Mouse (Mus musculus) midbrain, embryonic 16.5 days (tissue): ENCODE results near the gene Usp24. TPM values are rescaled to one million over a fixed set of nuclear protein-coding genes. Genes with fewer than 3 reads are reported as not detected.
"Not testable (repeated sequence)": the region's sequence is repeated elsewhere in the genome, so short reads cannot be mapped to it uniquely, and the experiment has no call there.

Source experiments
- ATAC-seq: fragments of 200-750 bp; cut with Nextera tagmentation; 2 replicates; pipeline ENCODE4 v1.8.0; 2017; ENCODE audit warnings: moderate TSS enrichment
- H3K27ac ChIP-seq: fragments of 300-500 bp; sonication (generic); 2 replicates; pipeline ENCODE4 v1.5.1; 2014; ENCODE audit warnings: mild to moderate bottlenecking, low read length, mixed read lengths
- H3K27me3 ChIP-seq: fragments of 300-500 bp; sonication (generic); 2 replicates; pipeline ENCODE4 v1.6.1; 2014; ENCODE audit warnings: low read depth, low read length, mixed read lengths; ENCODE audit not compliant: control insufficient read depth, insufficient read depth
- H3K36me3 ChIP-seq: fragments of 300-500 bp; sonication (generic); 2 replicates; pipeline ENCODE4 v1.6.1; 2014; ENCODE audit warnings: mild to moderate bottlenecking, low read length, moderate library complexity, mixed read lengths; ENCODE audit not compliant: control insufficient read depth, insufficient read depth
- H3K4me1 ChIP-seq: fragments of 300-500 bp; sonication (generic); 2 replicates; pipeline ENCODE4 v1.6.1; 2014; ENCODE audit warnings: mild to moderate bottlenecking, low read length, mixed read lengths; ENCODE audit not compliant: control insufficient read depth, insufficient read depth
- H3K4me2 ChIP-seq: fragments of 300-500 bp; sonication (generic); 2 replicates; pipeline ENCODE4 v1.6.1; 2014; ENCODE audit warnings: mild to moderate bottlenecking, low read length, mixed read lengths
- H3K4me3 ChIP-seq: fragments of 300-500 bp; sonication (generic); 2 replicates; pipeline ENCODE4 v1.5.1; 2014; ENCODE audit warnings: low read depth, mild to moderate bottlenecking, low read length, moderate library complexity, mixed read lengths
- H3K9ac ChIP-seq: fragments of 300-500 bp; sonication (generic); 2 replicates; pipeline ENCODE4 v1.6.1; 2014; ENCODE audit warnings: low read depth, low read length, mixed read lengths
- H3K9me3 ChIP-seq: fragments of 300-500 bp; sonication (generic); replicated peaks from 2 replicates; pipeline ENCODE4 v1.6.1; 2014; ENCODE audit warnings: mild to moderate bottlenecking, low read length, mixed read lengths; ENCODE audit not compliant: control insufficient read depth, poor library complexity, severe bottlenecking
- WGBS: fragments of 180-500 bp; shearing (Covaris S2); extraction: QIAGEN DNeasy Blood & Tissue Kit; methylation state at CpG from one replicate; pipeline ENCODE4 v1.1.7; 2014; 5-methylcytosine and 5-hydroxymethylcytosine counted together
- polyA plus RNA-seq: library from polyadenylated mRNA; unstranded; fragments of >200 nt; fragmentation: Nextera tagmentation; extraction: Ambion mirVana; gene quantifications from 2 replicates; pipeline ENCODE4 v1.2.1, GENCODE M21; 2015

The Usp24 gene
- polyA plus RNA-seq, 1 experiment from 2014 or later, result 7.6 TPM

DNA sequence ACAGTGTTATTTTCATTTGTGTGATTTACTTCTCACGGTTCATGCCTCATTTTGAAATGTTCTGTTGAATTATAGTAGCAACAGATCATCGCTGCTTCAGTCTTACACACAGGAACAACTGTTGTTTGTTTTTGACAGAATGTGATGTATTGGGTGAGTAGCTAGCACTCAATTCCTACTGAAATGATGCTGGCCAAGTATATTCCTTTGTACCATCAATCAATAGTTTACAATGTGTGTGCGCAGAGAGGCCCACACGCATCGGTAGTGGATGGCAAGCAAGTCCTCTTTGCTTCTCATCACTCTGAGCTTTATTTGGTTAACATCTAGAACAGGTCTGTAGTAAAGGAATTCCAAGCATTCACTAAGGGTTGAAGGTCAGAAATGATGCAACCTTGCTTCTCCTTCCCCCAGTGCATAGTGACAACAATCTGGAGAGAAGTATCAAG, 14.4 kb downstream of the Usp24 start:
- Histone ChIP-seq H3K9ac (no peak overlapping the region), H3K36me3 (no peaks in the 10 kb centered on the region), H3K4me1 (no peaks in the 10 kb centered on the region), H3K4me3 (no peak overlapping the region), H3K4me2 (no peak overlapping the region), H3K9me3 (no peaks in the 10 kb centered on the region), H3K27me3 (no peaks in the 10 kb centered on the region), H3K27ac (no peak overlapping the region)
- no peak for ATAC-seq
- WGBS, result 92% methylated on average over 5 of the region's 5 CpGs

DNA sequence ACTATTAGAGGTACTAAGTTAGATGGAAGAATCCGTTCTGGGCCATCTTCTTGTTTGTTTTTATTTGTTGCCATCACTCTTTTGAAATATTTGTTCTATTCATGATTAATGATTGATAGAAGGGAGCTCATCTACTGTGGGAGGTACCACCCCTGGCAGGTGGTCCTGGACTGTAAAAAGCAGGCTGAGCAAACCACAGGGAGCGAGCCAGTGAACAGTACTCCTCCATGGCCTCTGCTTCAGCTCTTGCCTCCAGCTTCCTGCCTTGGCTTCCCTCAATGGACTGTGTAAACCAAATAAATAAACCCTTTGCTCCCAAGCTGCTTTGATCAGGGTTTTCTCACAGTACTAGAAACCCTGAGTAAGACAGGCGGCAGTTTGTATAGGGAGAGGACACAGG, 17.1 kb downstream of the Usp24 start:
- Histone ChIP-seq H3K27ac (no peak overlapping the region), H3K9ac (no peak overlapping the region), H3K4me2 (no peak overlapping the region), H3K27me3 (no peaks in the 10 kb centered on the region), H3K4me1 (no peaks in the 10 kb centered on the region), H3K9me3 (no peaks in the 10 kb centered on the region), H3K36me3 (no peaks in the 10 kb centered on the region), H3K4me3 (no peak overlapping the region)
- 87% methylated on average over 3 of the region's 3 CpGs for WGBS
- ATAC-seq, result no peak

- no peaks in the 10 kb centered on the region for H3K27me3 ChIP-seq
- no peak overlapping the region for H3K4me3 ChIP-seq
- H3K9me3 ChIP-seq, result no peaks in the 10 kb centered on the region
- H3K4me1 ChIP-seq, result no peaks in the 10 kb centered on the region
- no peak overlapping the region for H3K27ac ChIP-seq
- no peak overlapping the region for H3K4me2 ChIP-seq
- no peak for ATAC-seq
- WGBS, result 86% methylated on average over 2 of the region's 2 CpGs
- H3K9ac ChIP-seq, result no peak overlapping the region
- no peaks in the 10 kb centered on the region for H3K36me3 ChIP-seq
Measured at GRCm38 (mm10) chr4:106333584-106333983, 17.6 kb downstream of the Usp24 start.

DNA sequence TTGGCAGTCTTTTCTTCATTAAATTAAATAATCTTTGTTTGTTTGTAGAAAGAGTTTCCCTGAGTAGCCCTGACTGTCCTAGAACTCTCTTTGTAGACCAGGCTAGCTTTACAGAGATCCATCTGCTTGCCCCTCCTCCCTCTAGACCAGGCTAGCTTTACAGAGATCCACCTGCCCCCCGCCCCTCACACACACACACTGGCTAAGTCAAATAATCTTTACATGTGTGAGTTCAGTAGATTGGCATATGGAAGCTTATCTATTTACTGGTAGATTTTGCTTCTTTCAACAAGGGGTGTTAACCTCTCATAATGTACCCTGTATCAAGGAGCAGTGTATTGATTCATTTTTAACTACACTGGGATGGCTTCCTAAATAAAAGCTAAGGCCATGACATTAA, 19.8 kb downstream of the Usp24 start:
- Histone ChIP-seq H3K36me3 (no peaks in the 10 kb centered on the region), H3K9ac (no peak overlapping the region)
- 96% methylated on average over 1 of the region's 1 CpGs for WGBS

DNA sequence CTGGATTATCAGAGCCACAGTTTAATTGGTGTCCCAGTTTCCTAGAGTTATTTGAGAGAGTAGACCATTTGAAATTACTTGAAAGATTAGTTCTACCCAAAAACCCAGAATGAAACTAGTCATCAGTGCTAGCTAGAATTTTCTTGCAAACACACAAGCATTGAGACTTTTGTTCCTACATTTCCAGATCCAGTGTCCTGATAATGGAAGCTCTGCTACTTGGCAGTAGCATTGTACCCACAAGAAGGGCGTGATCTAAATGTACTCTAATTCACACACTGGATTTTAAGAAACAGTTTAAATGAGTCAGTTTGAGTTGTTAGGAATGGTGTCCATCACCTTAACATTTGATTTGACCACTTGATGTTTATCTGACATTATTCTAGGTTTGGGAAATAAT, 31.7 kb downstream of the Usp24 start:
- 97% methylated on average over 1 of the region's 1 CpGs for WGBS
- no peak for ATAC-seq
- H3K4me2 ChIP-seq, result no peak overlapping the region
- no peaks in the 10 kb centered on the region for H3K27me3 ChIP-seq
- peaks cover 19% of the 10 kb centered on the region; the same call in 1 of the 2 replicates for H3K36me3 ChIP-seq
- no peaks in the 10 kb centered on the region for H3K9me3 ChIP-seq
- no peak overlapping the region for H3K4me3 ChIP-seq
- H3K9ac ChIP-seq, result no peak overlapping the region
- no peaks in the 10 kb centered on the region for H3K4me1 ChIP-seq
- H3K27ac ChIP-seq, result no peak overlapping the region

More for the DNA sequence above, 19.8 kb downstream of the Usp24 start:
- no peak for ATAC-seq
- peaks cover 3% of the 10 kb centered on the region; the same call in 1 of the 2 replicates for H3K4me1 ChIP-seq
- H3K27me3 ChIP-seq, result no peaks in the 10 kb centered on the region
- H3K27ac ChIP-seq, result no peak overlapping the region
- H3K9me3 ChIP-seq, result no peaks in the 10 kb centered on the region
- H3K4me3 ChIP-seq, result no peak overlapping the region
- H3K4me2 ChIP-seq, result no peak overlapping the region

GRCm38 (mm10) chr4:106355025-106355424, 39.0 kb downstream of the Usp24 start:
- not testable (repeated sequence) for ATAC-seq, H3K9ac ChIP-seq, H3K4me3 ChIP-seq, H3K4me2 ChIP-seq, H3K4me1 ChIP-seq, H3K27ac ChIP-seq, H3K9me3 ChIP-seq, H3K27me3 ChIP-seq
- WGBS, result 93% methylated on average over 2 of the region's 2 CpGs
- peaks cover 16% of the 10 kb centered on the region; the same call in 1 of the 2 replicates for H3K36me3 ChIP-seq

- H3K9me3 ChIP-seq, result no peaks in the 10 kb centered on the region
- ATAC-seq, result no peak
- no peak overlapping the region for H3K4me2 ChIP-seq
- no peak overlapping the region for H3K27ac ChIP-seq
- no peak overlapping the region for H3K4me3 ChIP-seq
- WGBS, result 89% methylated on average over 6 of the region's 6 CpGs
- no peaks in the 10 kb centered on the region for H3K27me3 ChIP-seq
- H3K4me1 ChIP-seq, result no peaks in the 10 kb centered on the region
- no peak overlapping the region for H3K9ac ChIP-seq
- H3K36me3 ChIP-seq, result peaks cover 15% of the 10 kb centered on the region
Measured at GRCm38 (mm10) chr4:106370013-106370412, 54.0 kb downstream of the Usp24 start.

GRCm38 (mm10) chr4:106375857-106376256, 59.8 kb downstream of the Usp24 start:
- H3K4me1 ChIP-seq, result no peaks in the 10 kb centered on the region
- H3K4me2 ChIP-seq, result no peak overlapping the region
- ATAC-seq, result no peak
- peaks cover 22% of the 10 kb centered on the region for H3K36me3 ChIP-seq
- no peak overlapping the region for H3K4me3 ChIP-seq
- no peaks in the 10 kb centered on the region for H3K27me3 ChIP-seq
- H3K27ac ChIP-seq, result no peak overlapping the region
- H3K9me3 ChIP-seq, result no peaks in the 10 kb centered on the region
- 50% methylated on average over 1 of the region's 1 CpGs for WGBS
- no peak overlapping the region for H3K9ac ChIP-seq

DNA sequence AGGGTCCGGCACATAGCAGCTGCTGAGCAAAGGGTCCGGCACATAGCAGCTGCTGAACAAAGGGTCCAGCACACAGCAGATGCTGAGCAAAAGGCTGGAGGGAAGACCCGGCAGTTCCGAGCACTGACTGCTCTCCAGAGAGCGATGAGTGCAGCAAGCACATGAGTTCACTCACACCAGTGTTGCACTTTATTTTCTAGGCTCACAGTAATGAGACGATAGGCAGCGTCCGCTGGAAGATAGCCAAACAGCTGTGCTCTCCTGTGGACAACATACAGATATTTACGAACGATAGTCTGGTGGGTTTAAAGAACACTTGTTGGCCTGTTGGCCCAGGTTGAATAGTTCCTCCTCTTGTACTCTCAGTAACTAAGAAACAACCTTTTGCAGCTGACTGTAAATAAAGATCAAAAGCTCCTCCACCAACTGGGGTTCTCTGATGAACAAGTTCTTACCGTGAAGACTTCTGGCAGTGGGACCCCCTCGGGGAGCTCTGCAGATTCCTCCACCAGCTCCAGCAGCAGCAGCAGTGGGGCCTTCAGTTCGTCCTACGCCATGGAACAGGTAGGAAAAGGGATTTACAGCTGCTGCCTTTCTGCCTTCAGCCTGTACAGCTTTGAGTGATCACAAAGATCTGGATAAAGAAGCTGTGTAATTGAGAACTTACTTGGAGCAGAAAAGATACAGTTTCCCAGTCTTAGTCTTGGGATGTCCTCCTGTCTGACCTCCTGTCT, 63.0 kb downstream of the Usp24 start:
- Histone ChIP-seq H3K4me2 (no peak overlapping the region), H3K9ac (no peak overlapping the region), H3K9me3 (no peaks in the 10 kb centered on the region), H3K36me3 (peaks cover 20% of the 10 kb centered on the region), H3K27ac (no peak overlapping the region), H3K4me1 (no peaks in the 10 kb centered on the region), H3K4me3 (no peak overlapping the region), H3K27me3 (no peaks in the 10 kb centered on the region)
- 81% methylated on average over 14 of the region's 14 CpGs for WGBS
- ATAC-seq, result no peak
